Mouse (Mus musculus) E14TG2a.4 (cell line): ENCODE data around the gene Prickle2.

Experiments
- CTCF ChIP-seq: conservative IDR thresholded peaks from 2 replicates; pipeline ENCODE4 v1.5.1; 2014; ENCODE audit warnings: low read length
- NANOG ChIP-seq: IDR thresholded peaks from 2 replicates; pipeline ENCODE4 v1.6.1; 2014; ENCODE audit warnings: borderline replicate concordance, low read length, mixed read lengths
- POU5F1 ChIP-seq: IDR thresholded peaks from 2 replicates; pipeline ENCODE4 v1.6.1; 2014; ENCODE audit warnings: low read length, borderline replicate concordance

DNA sequence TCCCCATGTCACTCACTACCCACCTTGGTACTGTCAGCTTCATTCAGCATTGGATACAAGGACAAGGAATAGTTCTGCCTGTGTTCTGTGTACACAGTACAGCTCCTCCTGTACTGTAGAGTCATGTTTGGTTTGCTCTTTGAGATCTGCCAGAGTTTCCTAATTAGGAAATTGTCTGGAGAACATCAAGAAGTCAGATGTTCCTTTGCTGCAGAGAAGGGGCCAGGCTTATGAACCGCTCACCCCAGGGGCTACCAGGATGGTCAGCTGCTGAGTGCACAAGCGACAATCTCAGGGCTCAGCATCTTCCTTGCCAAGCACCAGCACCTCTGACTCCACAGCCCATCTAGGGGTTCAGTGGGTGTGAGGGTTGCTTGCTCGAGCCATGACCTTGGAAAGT, 96.9 kb downstream of the Prickle2 start:
- TF ChIP-seq CTCF (no peak), NANOG (no peak), POU5F1 (no peak)
